Mouse (Mus musculus) MEL-GATA-1-ER (cell line): ENCODE results near the gene Stat5b.

Experiments
- DNase-seq: peaks from one replicate; pipeline ENCODE4 v3.0.0-alpha.2; 2012; ENCODE audit warnings: low read depth; ENCODE audit errors: extremely low read depth

Gene Stat5b

GRCm38 (mm10) chr11:100843070-100843669 lies 7.4 kb downstream of the Stat5b start:
- DNase-seq, result no peak

- DNase-seq, result no peak
Observed at GRCm38 (mm10) chr11:100842025-100842424, 8.5 kb downstream of the Stat5b start.

GRCm38 (mm10) chr11:100840866-100841265 lies 9.7 kb downstream of the Stat5b start:
- DNase-seq, result no peak

- no peak for DNase-seq
Observed at GRCm38 (mm10) chr11:100839523-100839922, 11.0 kb downstream of the Stat5b start.

- DNase-seq, result no peak
Observed at GRCm38 (mm10) chr11:100838894-100839293, 11.6 kb downstream of the Stat5b start.

GRCm38 (mm10) chr11:100836923-100837702 lies 13.4 kb downstream of the Stat5b start:
- DNase-seq, result no peak

- DNase-seq, result no peak
Observed at GRCm38 (mm10) chr11:100833466-100833865, 17.1 kb downstream of the Stat5b start.

GRCm38 (mm10) chr11:100831396-100831795 lies 19.1 kb downstream of the Stat5b start:
- DNase-seq, result no peak

- no peak for DNase-seq
Observed at GRCm38 (mm10) chr11:100829691-100830090, 20.8 kb downstream of the Stat5b start.

- no peak for DNase-seq
Observed at GRCm38 (mm10) chr11:100828676-100829151, 21.8 kb downstream of the Stat5b start.

GRCm38 (mm10) chr11:100826161-100826866 lies 24.2 kb downstream of the Stat5b start:
- DNase-seq, result peak; percentile 60

GRCm38 (mm10) chr11:100825451-100825850 lies 25.1 kb downstream of the Stat5b start:
- DNase-seq, result no peak

- DNase-seq, result no peak
Observed at GRCm38 (mm10) chr11:100824496-100824895, 26.0 kb downstream of the Stat5b start.

- DNase-seq, result peak; percentile 68
Observed at GRCm38 (mm10) chr11:100823543-100824313, 26.8 kb downstream of the Stat5b start.

GRCm38 (mm10) chr11:100822365-100822764 lies 28.2 kb downstream of the Stat5b start:
- DNase-seq, result no peak

GRCm38 (mm10) chr11:100821605-100822220 lies 28.8 kb downstream of the Stat5b start:
- DNase-seq, result no peak

- no peak for DNase-seq
Observed at GRCm38 (mm10) chr11:100820047-100820446, 30.5 kb downstream of the Stat5b start.

GRCm38 (mm10) chr11:100819626-100820025 lies 30.9 kb downstream of the Stat5b start:
- no peak for DNase-seq

- DNase-seq, result no peak
Observed at GRCm38 (mm10) chr11:100819048-100819447, 31.5 kb downstream of the Stat5b start.

GRCm38 (mm10) chr11:100818359-100819012 lies 32.0 kb downstream of the Stat5b start:
- DNase-seq, result no peak
